Mouse (Mus musculus): ENCODE data around the gene Phf12.

Gene Phf12

DNA sequence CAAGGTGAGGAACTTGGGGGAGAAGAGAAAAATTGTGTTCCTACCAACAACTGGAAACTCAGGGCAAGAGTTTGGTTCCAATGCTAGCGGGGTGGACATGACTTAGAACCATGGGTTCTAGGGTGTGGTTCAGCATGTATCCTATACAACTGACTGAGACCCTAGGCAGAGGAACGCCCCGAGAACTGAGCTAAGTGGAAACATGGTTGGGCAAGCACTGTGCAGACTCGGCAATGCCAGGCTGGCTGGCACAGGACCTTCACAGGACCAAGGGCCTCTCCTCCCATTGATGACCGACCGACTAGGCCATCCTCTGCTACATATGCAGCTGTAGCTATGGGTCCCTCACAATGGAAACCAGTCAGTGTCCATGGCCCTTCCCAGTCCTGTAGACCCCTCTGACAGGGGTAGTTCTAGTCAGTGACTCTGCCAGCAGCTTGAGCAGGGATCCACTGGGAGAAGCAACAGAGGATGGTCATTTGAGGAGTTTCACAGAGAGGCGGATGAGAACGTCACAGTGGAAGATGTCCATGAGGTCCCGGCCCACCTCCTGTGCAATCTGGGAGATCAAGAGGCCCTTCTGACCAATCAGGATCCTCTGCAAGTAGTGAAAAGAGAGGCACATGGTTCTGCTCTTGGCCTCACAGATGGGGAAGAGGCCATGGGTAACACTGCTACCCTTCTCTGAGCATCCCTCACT is 91.2 kb downstream of the Phf12 start:
- no peak for DNase-seq (ENCODE audit: low spot score)

DNA sequence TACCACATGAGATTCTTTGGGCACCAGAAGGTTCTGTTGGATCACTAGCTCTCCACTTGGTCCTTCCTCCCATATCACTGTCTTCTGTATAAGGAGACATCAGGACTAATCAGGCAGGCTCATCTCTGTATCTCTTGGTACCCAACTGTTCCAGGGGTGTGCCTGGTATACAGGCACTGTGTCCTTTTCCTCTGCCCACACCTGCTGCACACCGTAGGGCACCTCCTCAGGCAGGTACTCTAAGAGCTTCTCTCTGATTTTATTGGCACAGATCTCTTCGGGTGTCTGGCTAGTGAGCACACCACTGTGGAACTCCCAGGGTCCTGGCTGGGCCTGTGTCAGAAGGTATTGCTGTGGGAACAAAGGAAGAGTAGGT is 91.7 kb downstream of the Phf12 start:
- no peak for DNase-seq (ENCODE audit: low spot score)

DNA sequence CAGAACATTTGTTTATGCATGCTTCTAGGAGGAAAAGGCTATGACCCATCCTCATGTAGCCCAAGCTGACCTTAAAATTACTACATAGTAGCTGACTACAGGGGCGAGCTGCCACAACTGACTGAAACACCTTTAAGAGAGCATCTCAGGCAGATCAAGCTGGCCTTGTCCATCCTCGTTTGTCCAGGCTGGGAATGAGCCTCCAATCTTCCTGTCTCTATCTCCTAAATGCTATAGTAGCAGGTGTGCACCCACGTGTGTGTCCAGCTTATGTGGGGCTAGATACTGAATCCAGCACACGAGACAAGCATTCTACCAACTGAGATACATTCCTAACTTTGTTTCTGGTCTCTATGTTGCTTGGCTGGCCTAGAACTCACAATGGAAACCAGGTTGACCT is 92.1 kb downstream of the Phf12 start:
- DNase-seq (ENCODE audit: low spot score): no peak

All from urinary bladder, postnatal 10 days (tissue).